ENCODE assay signal across 9 mouse cellular contexts in the genomic region with DNA sequence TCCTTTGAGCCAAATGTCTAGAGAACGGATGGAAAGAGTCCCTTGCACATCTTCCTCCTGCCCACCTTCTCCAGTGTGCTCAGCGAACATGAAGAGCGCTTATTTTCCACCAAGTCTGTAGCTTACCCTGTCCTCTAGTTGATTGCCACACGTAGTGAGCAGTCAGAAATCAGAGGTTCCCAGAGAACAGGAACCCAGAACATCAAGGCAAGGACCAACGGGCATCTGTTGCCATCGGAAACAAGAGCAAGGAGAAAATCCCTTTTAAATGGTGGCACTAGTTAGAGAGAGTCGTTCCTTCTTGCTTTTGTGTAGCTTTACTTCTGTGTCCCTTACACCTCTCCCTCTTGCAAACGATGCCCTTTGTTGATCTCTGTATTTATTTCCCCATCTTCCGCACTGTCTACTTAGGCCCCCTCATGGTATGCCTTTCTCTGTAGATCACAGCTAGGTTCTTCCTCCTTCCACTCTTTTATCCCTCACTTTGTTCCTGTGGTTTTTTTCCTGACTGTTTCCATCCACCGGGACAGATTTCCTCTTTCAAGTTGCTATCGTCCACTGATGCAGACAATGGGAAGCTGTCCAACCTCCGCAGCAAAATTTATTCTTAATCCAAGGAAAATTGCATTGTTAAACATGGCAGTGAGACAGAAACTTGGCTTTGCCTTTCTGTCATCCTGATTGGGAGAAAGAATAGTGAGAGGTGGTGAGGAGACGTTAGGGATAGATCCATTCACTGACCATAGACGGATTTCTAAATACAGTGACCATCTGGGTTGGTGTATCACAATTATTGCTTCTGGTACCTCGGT. TPM values are rescaled to one million over a fixed set of nuclear protein-coding genes. Genes with fewer than 3 reads are reported as not detected.
DNase-seq lines count a peak whose midpoint lies in the region; ATAC-seq and TF ChIP-seq lines count a peak whose summit lies in the region.
"Had no signal": no experiment of that assay in that cellular context is flagged by ENCODE, and none has a peak within 500 bp of the region (broad histone marks: within the 10 kb centered on the region; RNA-seq: fewer than 3 reads in every experiment).

No protein-coding gene starts in this region.

- H3K27me3 ChIP-seq in erythroblast, embryonic 14.5 days (ENCODE audit: control insufficient read depth), result peaks cover 62% of the 10 kb centered on the region
- peaks cover 14% of the 10 kb centered on the region for H3K27me3 ChIP-seq in E14TG2a.4 (ENCODE audit: insufficient read depth, low read length)
- H3K27me3 ChIP-seq in hindbrain, embryonic 10.5 days (ENCODE audit: insufficient read depth, poor library complexity, severe bottlenecking), result no peaks in the 10 kb centered on the region
- H3K27me3 ChIP-seq in midbrain, embryonic 11.5 days (ENCODE audit: control insufficient read depth, insufficient read depth, low read length), result no peaks in the 10 kb centered on the region

- H3K9ac ChIP-seq in midbrain, embryonic 11.5 days (ENCODE audit: low read length), result no peak overlapping the region

- no peak for DNase-seq in hindbrain, embryonic 10.5 days (ENCODE audit: low spot score)
- no peak for DNase-seq in midbrain, embryonic 11.5 days (ENCODE audit: low spot score, missing footprints)
- DNase-seq in thymus, postnatal 36 days, result no peak
- no peak for DNase-seq in left cerebral cortex, adult 8-10 months (ENCODE audit: low spot score in 2 of 2)

- ATAC-seq in erythroblast, adult 5-6 weeks (replicated peaks; ENCODE audit: low FRiP score, poor library complexity, severe bottlenecking), result no peak
- ATAC-seq in midbrain, embryonic 11.5 days (ENCODE audit: low FRiP score), result no peak
- no peak for ATAC-seq in granulocyte monocyte progenitor cell, adult 5-6 weeks (replicated peaks; ENCODE audit: poor library complexity, severe bottlenecking)

- peak overlapping the region; percentile 99; the same call in 1 of the 2 replicates for H3K27ac ChIP-seq in hindbrain, embryonic 10.5 days
- no peak overlapping the region for H3K27ac ChIP-seq in midbrain, embryonic 11.5 days (ENCODE audit: low read depth, low read length)

- H3K4me3 ChIP-seq in erythroblast, embryonic 14.5 days (replicated peaks), result peak overlapping the region; percentile 78
- peak overlapping the region; percentile 97 for H3K4me3 ChIP-seq in E14TG2a.4 (replicated peaks; ENCODE audit: low read length)
- H3K4me3 ChIP-seq in hindbrain, embryonic 10.5 days, result peak overlapping the region; percentile 85
- peak overlapping the region; percentile 88; the same call in 1 of the 2 replicates for H3K4me3 ChIP-seq in midbrain, embryonic 11.5 days (ENCODE audit: low read depth, low read length)

- no peak for TF ChIP-seq CTCF in E14TG2a.4 (conservative IDR thresholded peaks at IDR 0.05; ENCODE audit: low read length)

- peaks cover 7% of the 10 kb centered on the region; the same call in 1 of the 2 replicates for H3K9me3 ChIP-seq in erythroblast, embryonic 14.5 days (ENCODE audit: control insufficient read depth, low read length)
- no peaks in the 10 kb centered on the region for H3K9me3 ChIP-seq in E14TG2a.4 (ENCODE audit: low read length)
- no peaks in the 10 kb centered on the region for H3K9me3 ChIP-seq in hindbrain, embryonic 10.5 days
- H3K9me3 ChIP-seq in midbrain, embryonic 11.5 days (ENCODE audit: control insufficient read depth, low read length), result no peaks in the 10 kb centered on the region

- H3K4me2 ChIP-seq in midbrain, embryonic 11.5 days, result peak overlapping the region; percentile 95

- WGBS in hindbrain, embryonic 10.5 days, result 57% methylated on average over 15 of the region's 15 CpGs
- 50% methylated on average over 15 of the region's 15 CpGs for WGBS in midbrain, embryonic 11.5 days

- peaks cover 67% of the 10 kb centered on the region for H3K4me1 ChIP-seq in erythroblast, embryonic 14.5 days (ENCODE audit: control insufficient read depth)
- peaks cover 66% of the 10 kb centered on the region for H3K4me1 ChIP-seq in E14TG2a.4 (replicated peaks; ENCODE audit: low read depth, low read length)
- H3K4me1 ChIP-seq in hindbrain, embryonic 10.5 days (replicated peaks), result peaks cover 60% of the 10 kb centered on the region
- H3K4me1 ChIP-seq in midbrain, embryonic 11.5 days (ENCODE audit: control insufficient read depth, insufficient read depth, low read length), result peaks cover 23% of the 10 kb centered on the region

- peaks cover 18% of the 10 kb centered on the region for H3K36me3 ChIP-seq in erythroblast, embryonic 14.5 days (ENCODE audit: control insufficient read depth)
- peaks cover 40% of the 10 kb centered on the region for H3K36me3 ChIP-seq in E14TG2a.4 (ENCODE audit: insufficient read depth, low read length)
- peaks cover 20% of the 10 kb centered on the region for H3K36me3 ChIP-seq in hindbrain, embryonic 10.5 days
- H3K36me3 ChIP-seq in midbrain, embryonic 11.5 days (ENCODE audit: control insufficient read depth, insufficient read depth, low read length), result peaks cover 3% of the 10 kb centered on the region

RNA-seq across cellular contexts. Expression of gene Psmb3, which starts 1.4 kb away (rescaled TPM):
- polyA plus RNA-seq in erythroblast, embryonic 14.5 days (2012), result 2.3 and 8.3 TPM in 2 replicates
- 32.4 and 40.3 TPM in 2 replicates for total RNA-seq in erythroblast, adult 5-6 weeks (2015; ENCODE audit: low replicate concordance)
- total RNA-seq in erythroblast, adult 5-6 weeks (2017; ENCODE audit: low replicate concordance), result 37.0 and 48.2 TPM in 2 replicates
- 642 and 643 TPM in 2 replicates for polyA plus RNA-seq in hindbrain, embryonic 10.5 days (2016; fragmentation: Nextera tagmentation; extraction: Ambion mirVana)
- 477 and 517 TPM in 2 replicates for polyA plus RNA-seq in midbrain, embryonic 11.5 days (2014; fragmentation: Nextera tagmentation; extraction: Ambion mirVana)
- 181 and 283 TPM in 2 replicates for total RNA-seq in granulocyte monocyte progenitor cell, adult 5-6 weeks (2014; fragmentation: Nextera tagmentation)
- total RNA-seq in granulocyte monocyte progenitor cell, adult 5-6 weeks (2017), result 168 and 196 TPM in 2 replicates
- 100 to 1,000 TPM; 117 to 140 (median 132) TPM for total RNA-seq in left cerebral cortex, adult 8-10 months (2022)

RNA-seq across cellular contexts. Expression of gene Pcgf2, which starts 1.5 kb away (rescaled TPM):
- 0.10 and 0.35 TPM in 2 replicates for polyA plus RNA-seq in erythroblast, embryonic 14.5 days (2012)
- 0.77 TPM in 1 of 2 replicates, not detected in the other for total RNA-seq in erythroblast, adult 5-6 weeks (2015; ENCODE audit: low replicate concordance)
- not detected in 2 replicates for total RNA-seq in erythroblast, adult 5-6 weeks (2017; ENCODE audit: low replicate concordance)
- 15.6 and 17.0 TPM in 2 replicates for polyA plus RNA-seq in hindbrain, embryonic 10.5 days (2016; fragmentation: Nextera tagmentation; extraction: Ambion mirVana)
- polyA plus RNA-seq in midbrain, embryonic 11.5 days (2014; fragmentation: Nextera tagmentation; extraction: Ambion mirVana), result 13.4 and 16.1 TPM in 2 replicates
- 6.3 and 14.3 TPM in 2 replicates for total RNA-seq in granulocyte monocyte progenitor cell, adult 5-6 weeks (2014; fragmentation: Nextera tagmentation)
- 1.8 and 2.8 TPM in 2 replicates for total RNA-seq in granulocyte monocyte progenitor cell, adult 5-6 weeks (2017)
- 10 to 100 TPM; 35.3 to 39.6 (median 37.6) TPM for total RNA-seq in left cerebral cortex, adult 8-10 months (2022)
- total RNA-seq: neutrophil, adult 5-6 weeks had no signal

RNA-seq across cellular contexts. Expression of gene Cisd3, which starts 16.2 kb away (rescaled TPM):
- not detected in 2 replicates for polyA plus RNA-seq in erythroblast, embryonic 14.5 days (2012)
- 2.3 TPM in 1 of 2 replicates, not detected in the other for total RNA-seq in erythroblast, adult 5-6 weeks (2015; ENCODE audit: low replicate concordance)
- total RNA-seq in erythroblast, adult 5-6 weeks (2017; ENCODE audit: low replicate concordance), result 1.7 TPM in 1 of 2 replicates, not detected in the other
- 18.3 and 24.0 TPM in 2 replicates for polyA plus RNA-seq in hindbrain, embryonic 10.5 days (2016; fragmentation: Nextera tagmentation; extraction: Ambion mirVana)
- 13.4 and 19.0 TPM in 2 replicates for polyA plus RNA-seq in midbrain, embryonic 11.5 days (2014; fragmentation: Nextera tagmentation; extraction: Ambion mirVana)
- 48.1 and 62.9 TPM in 2 replicates for total RNA-seq in granulocyte monocyte progenitor cell, adult 5-6 weeks (2014; fragmentation: Nextera tagmentation)
- 0.82 and 6.5 TPM in 2 replicates for total RNA-seq in granulocyte monocyte progenitor cell, adult 5-6 weeks (2017)
- total RNA-seq in left cerebral cortex, adult 8-10 months (2022), result 10 to 100 TPM; 44.0 to 61.2 (median 54.6) TPM

RNA-seq across cellular contexts. Expression of gene Mllt6, which starts 38.6 kb away (rescaled TPM):
- polyA plus RNA-seq in erythroblast, embryonic 14.5 days (2012), result 0.05 and 0.07 TPM in 2 replicates
- 1.2 and 1.9 TPM in 2 replicates for total RNA-seq in erythroblast, adult 5-6 weeks (2015; ENCODE audit: low replicate concordance)
- total RNA-seq in erythroblast, adult 5-6 weeks (2017; ENCODE audit: low replicate concordance), result 1.5 and 3.9 TPM in 2 replicates
- polyA plus RNA-seq in hindbrain, embryonic 10.5 days (2016; fragmentation: Nextera tagmentation; extraction: Ambion mirVana), result 2.1 and 2.2 TPM in 2 replicates
- polyA plus RNA-seq in midbrain, embryonic 11.5 days (2014; fragmentation: Nextera tagmentation; extraction: Ambion mirVana), result 3.5 and 4.3 TPM in 2 replicates
- 5.7 and 8.5 TPM in 2 replicates for total RNA-seq in granulocyte monocyte progenitor cell, adult 5-6 weeks (2014; fragmentation: Nextera tagmentation)
- total RNA-seq in granulocyte monocyte progenitor cell, adult 5-6 weeks (2017), result 4.9 and 6.5 TPM in 2 replicates
- 100 to 1,000 TPM; 141 to 184 (median 161) TPM for total RNA-seq in left cerebral cortex, adult 8-10 months (2022)

RNA-seq across cellular contexts. Expression of gene Pip4k2b, which starts 42.7 kb away (rescaled TPM):
- 0.17 and 0.28 TPM in 2 replicates for polyA plus RNA-seq in erythroblast, embryonic 14.5 days (2012)
- total RNA-seq in erythroblast, adult 5-6 weeks (2015; ENCODE audit: low replicate concordance), result 3.3 and 4.0 TPM in 2 replicates
- total RNA-seq in erythroblast, adult 5-6 weeks (2017; ENCODE audit: low replicate concordance), result 3.6 and 4.5 TPM in 2 replicates
- 1.8 and 2.0 TPM in 2 replicates for polyA plus RNA-seq in hindbrain, embryonic 10.5 days (2016; fragmentation: Nextera tagmentation; extraction: Ambion mirVana)
- 2.4 TPM in 2 replicates for polyA plus RNA-seq in midbrain, embryonic 11.5 days (2014; fragmentation: Nextera tagmentation; extraction: Ambion mirVana)
- 23.4 and 28.1 TPM in 2 replicates for total RNA-seq in granulocyte monocyte progenitor cell, adult 5-6 weeks (2014; fragmentation: Nextera tagmentation)
- total RNA-seq in granulocyte monocyte progenitor cell, adult 5-6 weeks (2017), result 16.6 and 20.8 TPM in 2 replicates
- 100 to 1,000 TPM; 109 to 123 (median 110) TPM for total RNA-seq in left cerebral cortex, adult 8-10 months (2022)
